Mouse (Mus musculus) small intestine, adult 2 months (tissue): ENCODE results near the gene Kctd2.

ENCODE experiments used
- CTCF ChIP-seq: fragments of 200-500 bp; IDR thresholded peaks from 2 replicates; pipeline ENCODE4 v1.5.1; 2012; ENCODE audit warnings: low read depth, mild to moderate bottlenecking, control low read depth, inconsistent platforms, low read length, moderate library complexity, mixed read lengths; ENCODE audit not compliant: insufficient replicate concordance, insufficient read length; ENCODE audit errors: extremely low read depth
- POLR2A ChIP-seq: fragments of 200-500 bp; IDR thresholded peaks from 2 replicates; pipeline ENCODE4 v1.6.1; 2012; ENCODE audit warnings: low read depth, mild to moderate bottlenecking, control low read depth, inconsistent platforms, low read length, moderate library complexity

DNA sequence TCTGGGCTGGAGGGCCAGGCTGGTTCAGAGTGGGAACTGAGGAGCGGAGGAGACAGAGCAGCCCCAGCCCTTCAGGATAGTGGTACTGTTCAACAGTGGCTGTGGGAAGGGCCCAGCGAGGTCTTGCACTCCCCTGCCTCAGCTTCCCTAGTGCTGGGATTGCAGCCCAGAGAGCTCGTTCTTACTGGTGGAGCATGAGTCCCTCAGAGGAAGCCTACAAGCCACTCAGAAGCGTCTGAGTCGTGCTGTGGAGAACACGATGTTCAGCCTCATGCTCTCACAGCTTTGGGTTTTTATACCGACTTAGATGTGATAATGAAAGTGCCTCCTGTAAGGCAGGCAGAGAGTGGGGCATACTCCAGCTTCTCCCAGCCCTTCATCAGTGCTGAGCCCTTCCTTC is 4.7 kb downstream of the Kctd2 start:
- TF ChIP-seq CTCF (no peak), POLR2A (no peak)
